Mouse (Mus musculus) T-helper 1 cell (primary cell): ENCODE results near the gene Pnpla2.

Experiments
- in situ Hi-C: fragments of 300-600 bp; cut with MboI, MseI; formaldehyde crosslinking; loops from one replicate; pipeline ENCODE4 v1.15.1; 2025; ENCODE audit warnings: high pct_unique_total_duplicates

The Pnpla2 gene

GRCm38 (mm10) chr7:141447110-141447991, 7.6 kb upstream of the Pnpla2 start, which contains the start of gene Rplp2:
Gene Rplp2 (plus strand): TSS chr7:141447370.
- in situ Hi-C loops, result no loop called here

GRCm38 (mm10) chr7:141451928-141452327, 3.1 kb upstream of the Pnpla2 start:
- in situ Hi-C loops, result loop anchor here (5.0 kb wide), 1 partner anchor 40 kb away; the partner anchor contains the start of gene Gatd1

- in situ Hi-C loops, result loop anchor here (5.0 kb wide), 1 partner anchor 41 kb away; the partner anchor contains the start of gene Gatd1
Measured at GRCm38 (mm10) chr7:141453636-141454035, 1.4 kb upstream of the Pnpla2 start.

- in situ Hi-C loops, result no loop called here
Measured at GRCm38 (mm10) chr7:141455610-141456314, 764 bp downstream of the Pnpla2 start.

GRCm38 (mm10) chr7:141456739-141457138, 1.7 kb downstream of the Pnpla2 start:
- in situ Hi-C loops, result no loop called here

GRCm38 (mm10) chr7:141457236-141457635, 2.2 kb downstream of the Pnpla2 start:
- in situ Hi-C loops, result no loop called here

- in situ Hi-C loops, result no loop called here
Measured at GRCm38 (mm10) chr7:141457986-141458660, 3.1 kb downstream of the Pnpla2 start.

- in situ Hi-C loops, result no loop called here
Measured at GRCm38 (mm10) chr7:141458661-141459060, 3.7 kb downstream of the Pnpla2 start.

- in situ Hi-C loops, result no loop called here
Measured at GRCm38 (mm10) chr7:141459301-141459711, 4.3 kb downstream of the Pnpla2 start.

GRCm38 (mm10) chr7:141460001-141460390, 5.0 kb downstream of the Pnpla2 start:
- in situ Hi-C loops, result no loop called here

- in situ Hi-C loops, result no loop called here
Measured at GRCm38 (mm10) chr7:141460391-141461113, 5.6 kb downstream of the Pnpla2 start, which contains the start of gene Cracr2b. Gene Cracr2b (plus strand): TSS chr7:141461094.

- in situ Hi-C loops, result no loop called here
Measured at GRCm38 (mm10) chr7:141461521-141462332, 6.7 kb downstream of the Pnpla2 start.

GRCm38 (mm10) chr7:141462333-141462821, 7.4 kb downstream of the Pnpla2 start:
- in situ Hi-C loops, result no loop called here

GRCm38 (mm10) chr7:141463824-141464602, 9.0 kb downstream of the Pnpla2 start:
- in situ Hi-C loops, result no loop called here

- in situ Hi-C loops, result no loop called here
Measured at GRCm38 (mm10) chr7:141464603-141465201, 9.7 kb downstream of the Pnpla2 start.

GRCm38 (mm10) chr7:141465388-141466044, 10.5 kb downstream of the Pnpla2 start:
- in situ Hi-C loops, result no loop called here

GRCm38 (mm10) chr7:141466045-141466394, 11.0 kb downstream of the Pnpla2 start:
- in situ Hi-C loops, result no loop called here

GRCm38 (mm10) chr7:141466607-141467148, 11.7 kb downstream of the Pnpla2 start:
- in situ Hi-C loops, result no loop called here
